Mouse (Mus musculus) myocyte (in vitro differentiated cells): Measurements from ENCODE around the gene Sel1l2.
"Not testable (repeated sequence)": the region's sequence is repeated elsewhere in the genome, so short reads cannot be mapped to it uniquely, and the experiment has no call there.

Experiments
- E2F4 ChIP-seq: IDR thresholded peaks from one replicate; pipeline ENCODE4 v1.6.1; 2011; ENCODE audit warnings: mild to moderate bottlenecking, control low read depth, moderate library complexity; ENCODE audit not compliant: insufficient read depth
- MAX ChIP-seq: IDR thresholded peaks from one replicate; pipeline ENCODE4 v1.6.1; 2011; ENCODE audit warnings: low read depth, mild to moderate bottlenecking, control low read depth
- MYOD1 ChIP-seq, 3 experiments: IDR thresholded peaks; one replicate each; pipeline ENCODE4 v1.6.1; 2011; ENCODE audit warnings: control low read depth in 2 of 3, low read depth in 2 of 3, mild to moderate bottlenecking in 2 of 3, moderate library complexity in 1 of 3; ENCODE audit not compliant: insufficient read length in 2 of 3, control insufficient read depth in 1 of 3
- MYOG ChIP-seq, 3 experiments: IDR thresholded peaks; one replicate each; pipeline ENCODE4 v1.6.1; 2011; ENCODE audit warnings: control low read depth in 2 of 3, low read depth in 2 of 3, mild to moderate bottlenecking in 2 of 3; ENCODE audit not compliant: insufficient read length in 2 of 3, control insufficient read depth in 1 of 3, insufficient read depth in 1 of 3
- POLR2A ChIP-seq: IDR thresholded peaks from one replicate; pipeline ENCODE4 v1.6.1; 2011; ENCODE audit warnings: low read depth, mild to moderate bottlenecking, control low read depth, moderate library complexity; ENCODE audit not compliant: insufficient read length
- SRF ChIP-seq: IDR thresholded peaks from one replicate; pipeline ENCODE4 v1.6.1; 2011; ENCODE audit warnings: low read depth; ENCODE audit not compliant: control insufficient read depth, insufficient read length
- TCF12 ChIP-seq: IDR thresholded peaks from one replicate; pipeline ENCODE4 v1.6.1; 2011; ENCODE audit warnings: mild to moderate bottlenecking, control low read depth; ENCODE audit not compliant: poor library complexity, insufficient read depth, severe bottlenecking
- USF1 ChIP-seq: IDR thresholded peaks from one replicate; pipeline ENCODE4 v1.6.1; 2011; ENCODE audit warnings: low read depth, mild to moderate bottlenecking, control low read depth, moderate library complexity

GRCm38 (mm10) chr2:140185685-140186210 is 203.8 kb downstream of the Sel1l2 start:
- TF ChIP-seq USF1; POLR2A; MYOG (IDR thresholded peaks at IDR 0.05; ENCODE audit: control insufficient read depth in 1 of 3, insufficient read depth in 1 of 3, insufficient read length in 2 of 3, low read depth in 2 of 3); E2F4; TCF12; MYOD1 (IDR thresholded peaks at IDR 0.05; ENCODE audit: control insufficient read depth in 1 of 3, insufficient read length in 2 of 3, low read depth in 2 of 3); MAX; SRF: not testable (repeated sequence)
